Mouse (Mus musculus): ENCODE results near the gene Rbfox1.

DNA sequence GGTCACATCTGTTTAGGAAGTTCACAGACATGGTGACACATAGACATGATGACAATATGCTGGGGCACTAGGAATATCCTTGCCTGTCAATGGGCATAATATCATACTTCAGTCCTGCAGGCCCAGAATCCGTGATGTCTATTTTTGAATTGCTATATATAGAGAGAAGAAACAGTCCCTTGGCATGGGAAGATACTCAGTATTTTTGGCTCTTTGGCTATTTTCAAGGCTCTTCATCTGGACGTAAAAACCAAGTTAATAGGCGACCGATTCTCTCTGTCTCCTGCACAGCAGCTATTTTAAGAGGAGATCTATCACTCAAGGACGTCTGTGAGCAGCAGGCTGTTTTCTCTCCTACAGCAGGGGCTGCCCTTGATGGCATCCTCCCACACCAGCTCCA, 415.0 kb downstream of the Rbfox1 start:
- TF ChIP-seq POLR2A (IDR thresholded peaks at IDR 0.05; ENCODE audit: control insufficient read depth in 1 of 2, insufficient read depth in 1 of 2, low read depth in 1 of 2, low read length in 2 of 2, poor library complexity in 1 of 2), result no peak
- TF ChIP-seq NRF1 (IDR thresholded peaks at IDR 0.05; ENCODE audit: insufficient read depth, low read depth, low read length, poor library complexity, severe bottlenecking), result no peak
